Mouse (Mus musculus) bone marrow macrophage, adult 2 months (primary cell): Measurements from ENCODE around the gene Dnase2b.

ENCODE experiments used
- CTCF ChIP-seq: IDR thresholded peaks from 2 replicates; pipeline ENCODE4 v1.5.1; 2012; ENCODE audit warnings: low read depth, mild to moderate bottlenecking, low read length, moderate library complexity
- POLR2A ChIP-seq: IDR thresholded peaks from 2 replicates; pipeline ENCODE4 v1.6.1; 2012; ENCODE audit warnings: mild to moderate bottlenecking, low read depth, low read length, borderline replicate concordance

GRCm38 (mm10) chr3:146617946-146618345 lies 2.5 kb upstream of the Dnase2b start:
- no peak for TF ChIP-seq POLR2A
- TF ChIP-seq CTCF: no peak
